Mouse (Mus musculus) ZHBTc4 (cell line): ENCODE data around the gene Ip6k1.

Experiments
- DNase-seq: peaks from one replicate; pipeline ENCODE4 v3.0.0-alpha.2; 2011; ENCODE audit warnings: low read depth, low spot score

Ip6k1 gene

GRCm38 (mm10) chr9:108001922-108002770 is at the start of gene Ip6k1:
Ip6k1 (plus strand) TSS chr9:108002501.
- peak; percentile 100 for DNase-seq

- DNase-seq: no peak
Measured at GRCm38 (mm10) chr9:107955613-107956289, 46.5 kb upstream of the Ip6k1 start.

- peak; percentile 87 for DNase-seq
Measured at GRCm38 (mm10) chr9:107957141-107957540, 45.2 kb upstream of the Ip6k1 start.

- no peak for DNase-seq
Measured at GRCm38 (mm10) chr9:107959896-107960295, 42.4 kb upstream of the Ip6k1 start.

- peak; percentile 71 for DNase-seq
Measured at GRCm38 (mm10) chr9:107960928-107961327, 41.4 kb upstream of the Ip6k1 start.

- DNase-seq: peak; percentile 92
Measured at GRCm38 (mm10) chr9:107961351-107961762, 40.9 kb upstream of the Ip6k1 start.

- DNase-seq: peak; percentile 67
Measured at GRCm38 (mm10) chr9:107961881-107962280, 40.4 kb upstream of the Ip6k1 start.

GRCm38 (mm10) chr9:107962916-107963315 is 39.4 kb upstream of the Ip6k1 start:
- no peak for DNase-seq

- DNase-seq: peak; percentile 87
Measured at GRCm38 (mm10) chr9:107963700-107964099, 38.6 kb upstream of the Ip6k1 start.

- no peak for DNase-seq
Measured at GRCm38 (mm10) chr9:107964681-107965080, 37.6 kb upstream of the Ip6k1 start.

- DNase-seq: no peak
Measured at GRCm38 (mm10) chr9:107966676-107967075, 35.6 kb upstream of the Ip6k1 start.

- no peak for DNase-seq
Measured at GRCm38 (mm10) chr9:107967437-107967836, 34.9 kb upstream of the Ip6k1 start.

- no peak for DNase-seq
Measured at GRCm38 (mm10) chr9:107968531-107968930, 33.8 kb upstream of the Ip6k1 start.

- no peak for DNase-seq
Measured at GRCm38 (mm10) chr9:107970311-107970710, 32.0 kb upstream of the Ip6k1 start.

- peak; percentile 91 for DNase-seq
Measured at GRCm38 (mm10) chr9:107971690-107972541, 30.4 kb upstream of the Ip6k1 start.

GRCm38 (mm10) chr9:107974491-107975171 is 27.7 kb upstream of the Ip6k1 start:
- no peak for DNase-seq

GRCm38 (mm10) chr9:107975399-107976386 is 26.6 kb upstream of the Ip6k1 start, which contains the start of gene Uba7:
Uba7 (plus strand) TSS chr9:107975505.
- no peak for DNase-seq

- DNase-seq: no peak
Measured at GRCm38 (mm10) chr9:107978815-107979214, 23.5 kb upstream of the Ip6k1 start.

GRCm38 (mm10) chr9:107981684-107982605 is 20.4 kb upstream of the Ip6k1 start:
- no peak for DNase-seq
